Mouse (Mus musculus): ENCODE data around the gene Mindy4b-ps. TPM values are rescaled to one million over a fixed set of nuclear protein-coding genes. Genes with fewer than 3 reads are reported as not detected.

Gene Mindy4b-ps
- polyA plus RNA-seq, 1 experiment from 2014 or later, result not detected

DNA sequence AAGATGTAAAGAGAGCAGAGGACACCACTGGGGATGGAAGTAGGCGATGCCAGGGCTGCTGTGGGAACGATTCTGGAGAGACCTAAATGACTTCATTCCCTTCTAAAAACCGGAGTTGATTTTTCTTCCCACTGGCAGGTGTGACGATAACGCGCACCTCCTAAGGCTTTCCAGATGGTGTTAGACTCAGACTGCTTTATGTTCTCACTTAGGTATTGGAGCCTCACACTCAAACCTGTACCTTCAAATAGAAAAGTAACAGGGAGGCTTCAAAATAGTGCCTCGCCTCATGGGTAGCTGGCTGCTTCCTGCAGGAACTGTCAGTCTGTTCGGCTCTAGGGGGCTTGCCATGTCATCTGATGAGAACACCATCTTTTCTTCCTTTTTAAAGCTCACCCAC is 23.9 kb downstream of the Mindy4b-ps start:
- H3K36me3 ChIP-seq (ENCODE audit: control insufficient read depth, insufficient read depth, low read length), result no peaks in the 10 kb centered on the region
- H3K9me3 ChIP-seq (ENCODE audit: control insufficient read depth, low read length), result no peaks in the 10 kb centered on the region
- no peaks in the 10 kb centered on the region for H3K27me3 ChIP-seq (ENCODE audit: control insufficient read depth, insufficient read depth, low read length)
- no peaks in the 10 kb centered on the region for H3K4me1 ChIP-seq (ENCODE audit: control insufficient read depth, insufficient read depth, low read length)
- ATAC-seq (ENCODE audit: low read depth), result 0 out of 2 replicates have a peak, but pooled peaks have one; percentile 14
- no peak overlapping the region for H3K4me3 ChIP-seq (ENCODE audit: low read depth, low read length)
- no peak overlapping the region for H3K4me2 ChIP-seq (ENCODE audit: low read depth, low read length)
- 76% methylated on average over 8 of the region's 8 CpGs for WGBS
- no peak overlapping the region for H3K9ac ChIP-seq (replicated peaks; ENCODE audit: low read depth, low read length)
- no peak overlapping the region for H3K27ac ChIP-seq (ENCODE audit: low read depth, low read length)

DNA sequence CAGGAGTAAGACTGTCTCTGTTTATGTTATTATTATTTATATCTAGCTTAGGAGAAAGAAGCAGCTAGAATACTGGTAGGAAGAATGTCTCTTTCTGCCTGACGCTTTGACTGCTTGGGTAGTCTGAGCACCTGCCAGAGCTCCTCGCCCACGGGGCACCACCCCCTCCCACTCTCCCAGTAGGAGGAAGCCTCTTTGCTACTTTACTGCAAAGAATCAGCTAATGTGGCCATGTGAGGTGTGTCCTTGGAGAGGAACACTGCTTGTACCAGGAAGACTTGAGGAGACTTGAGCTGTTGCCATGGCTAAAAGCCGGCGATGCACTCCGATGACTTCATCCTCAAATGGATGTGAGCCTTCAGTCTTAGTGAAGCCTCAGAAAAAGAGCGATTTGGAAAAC is 32.6 kb downstream of the Mindy4b-ps start:
- no peaks in the 10 kb centered on the region for H3K36me3 ChIP-seq (ENCODE audit: control insufficient read depth, insufficient read depth, low read length)
- no peak overlapping the region for H3K27ac ChIP-seq (ENCODE audit: low read depth, low read length)
- ATAC-seq (ENCODE audit: low read depth), result no peak
- WGBS, result 73% methylated on average over 7 of the region's 7 CpGs
- no peak overlapping the region for H3K4me3 ChIP-seq (ENCODE audit: low read depth, low read length)
- H3K4me2 ChIP-seq (ENCODE audit: low read depth, low read length), result no peak overlapping the region
- no peaks in the 10 kb centered on the region for H3K27me3 ChIP-seq (ENCODE audit: control insufficient read depth, insufficient read depth, low read length)
- H3K9ac ChIP-seq (replicated peaks; ENCODE audit: low read depth, low read length), result no peak overlapping the region
- no peaks in the 10 kb centered on the region for H3K4me1 ChIP-seq (ENCODE audit: control insufficient read depth, insufficient read depth, low read length)
- H3K9me3 ChIP-seq (ENCODE audit: control insufficient read depth, low read length), result no peaks in the 10 kb centered on the region

DNA sequence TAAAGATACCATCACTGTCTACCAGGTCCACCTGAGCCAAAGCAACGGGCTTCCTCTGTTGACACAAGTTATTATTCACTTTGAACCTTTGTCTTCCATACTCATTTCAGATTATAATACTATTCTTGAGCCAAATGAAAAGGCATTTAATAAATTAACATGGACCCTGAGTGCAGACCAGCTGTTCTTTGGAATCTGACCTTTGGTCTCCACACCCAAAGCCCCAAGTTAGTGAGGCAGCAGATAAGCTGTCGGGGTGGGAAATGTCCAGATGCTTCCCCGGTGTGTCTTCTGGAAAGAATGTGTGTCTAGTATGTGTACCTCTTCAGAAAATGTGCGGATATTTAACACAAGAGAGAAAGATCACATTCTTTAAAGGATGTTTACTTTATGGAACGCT is 33.1 kb downstream of the Mindy4b-ps start:
- 81% methylated on average over 5 of the region's 5 CpGs for WGBS
- no peak for ATAC-seq (ENCODE audit: low read depth)

DNA sequence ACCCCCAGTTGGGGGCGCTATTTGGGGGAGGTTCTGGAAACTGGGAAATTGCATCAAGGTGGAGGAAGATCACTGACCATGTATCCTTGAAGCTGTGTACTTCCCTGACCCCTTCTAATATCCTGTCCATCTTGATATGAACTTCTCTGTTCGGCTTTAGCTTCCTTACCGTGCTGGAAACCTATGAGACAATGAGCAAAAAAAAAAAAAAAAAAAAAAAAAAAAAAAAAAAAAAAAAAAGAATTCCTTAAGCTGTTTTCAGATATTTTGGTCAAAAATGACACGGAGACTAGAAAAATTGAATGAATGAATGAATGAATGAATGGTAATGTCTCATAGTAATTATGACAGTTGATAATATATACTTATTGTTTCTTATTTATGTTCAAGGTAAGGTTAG is 35.6 kb downstream of the Mindy4b-ps start:
- Histone ChIP-seq H3K4me2 (ENCODE audit: low read depth, low read length) (no peak overlapping the region), H3K36me3 (ENCODE audit: control insufficient read depth, insufficient read depth, low read length) (no peaks in the 10 kb centered on the region), H3K9ac (replicated peaks; ENCODE audit: low read depth, low read length) (no peak overlapping the region), H3K27ac (ENCODE audit: low read depth, low read length) (no peak overlapping the region), H3K27me3 (ENCODE audit: control insufficient read depth, insufficient read depth, low read length) (no peaks in the 10 kb centered on the region), H3K4me3 (ENCODE audit: low read depth, low read length) (no peak overlapping the region), H3K4me1 (ENCODE audit: control insufficient read depth, insufficient read depth, low read length) (no peaks in the 10 kb centered on the region), H3K9me3 (ENCODE audit: control insufficient read depth, low read length) (no peaks in the 10 kb centered on the region)
- 80% methylated on average over 4 of the region's 4 CpGs for WGBS
- no peak for ATAC-seq (ENCODE audit: low read depth)

More for the DNA sequence above, 33.1 kb downstream of the Mindy4b-ps start:
- Histone ChIP-seq H3K4me3 (ENCODE audit: low read depth, low read length) (no peak overlapping the region), H3K4me2 (ENCODE audit: low read depth, low read length) (no peak overlapping the region), H3K36me3 (ENCODE audit: control insufficient read depth, insufficient read depth, low read length) (no peaks in the 10 kb centered on the region), H3K27ac (ENCODE audit: low read depth, low read length) (no peak overlapping the region), H3K9ac (replicated peaks; ENCODE audit: low read depth, low read length) (no peak overlapping the region), H3K9me3 (ENCODE audit: control insufficient read depth, low read length) (no peaks in the 10 kb centered on the region), H3K4me1 (ENCODE audit: control insufficient read depth, insufficient read depth, low read length) (no peaks in the 10 kb centered on the region), H3K27me3 (ENCODE audit: control insufficient read depth, insufficient read depth, low read length) (no peaks in the 10 kb centered on the region)

DNA sequence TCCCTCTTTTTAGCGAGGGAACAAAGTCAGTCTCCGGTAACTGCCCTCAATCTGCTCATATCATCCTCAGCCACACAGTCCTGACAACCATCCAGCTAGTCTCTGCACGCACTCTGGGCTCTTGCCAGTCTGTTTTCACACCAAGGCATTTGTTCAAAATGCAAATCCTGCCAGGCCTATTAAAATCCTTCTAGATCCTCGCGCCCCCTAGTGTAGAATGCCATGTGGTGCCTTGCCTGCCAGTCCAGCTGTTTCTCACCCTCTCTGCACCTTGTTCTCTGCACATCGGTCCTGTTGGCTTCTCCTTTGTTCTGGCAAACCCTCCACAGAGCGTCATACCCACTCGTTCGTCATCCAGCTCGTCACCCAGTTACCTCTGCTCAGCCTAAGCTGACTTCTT is 36.2 kb downstream of the Mindy4b-ps start:
- Histone ChIP-seq H3K4me2 (ENCODE audit: low read depth, low read length) (no peak overlapping the region), H3K27ac (ENCODE audit: low read depth, low read length) (no peak overlapping the region), H3K4me1 (ENCODE audit: control insufficient read depth, insufficient read depth, low read length) (no peaks in the 10 kb centered on the region), H3K9me3 (ENCODE audit: control insufficient read depth, low read length) (no peaks in the 10 kb centered on the region), H3K27me3 (ENCODE audit: control insufficient read depth, insufficient read depth, low read length) (no peaks in the 10 kb centered on the region), H3K36me3 (ENCODE audit: control insufficient read depth, insufficient read depth, low read length) (no peaks in the 10 kb centered on the region), H3K9ac (replicated peaks; ENCODE audit: low read depth, low read length) (no peak overlapping the region), H3K4me3 (ENCODE audit: low read depth, low read length) (no peak overlapping the region)
- peak; percentile 55; the same call in 1 of the 2 replicates for ATAC-seq (ENCODE audit: low read depth)
- 26% methylated on average over 10 of the region's 10 CpGs for WGBS

DNA sequence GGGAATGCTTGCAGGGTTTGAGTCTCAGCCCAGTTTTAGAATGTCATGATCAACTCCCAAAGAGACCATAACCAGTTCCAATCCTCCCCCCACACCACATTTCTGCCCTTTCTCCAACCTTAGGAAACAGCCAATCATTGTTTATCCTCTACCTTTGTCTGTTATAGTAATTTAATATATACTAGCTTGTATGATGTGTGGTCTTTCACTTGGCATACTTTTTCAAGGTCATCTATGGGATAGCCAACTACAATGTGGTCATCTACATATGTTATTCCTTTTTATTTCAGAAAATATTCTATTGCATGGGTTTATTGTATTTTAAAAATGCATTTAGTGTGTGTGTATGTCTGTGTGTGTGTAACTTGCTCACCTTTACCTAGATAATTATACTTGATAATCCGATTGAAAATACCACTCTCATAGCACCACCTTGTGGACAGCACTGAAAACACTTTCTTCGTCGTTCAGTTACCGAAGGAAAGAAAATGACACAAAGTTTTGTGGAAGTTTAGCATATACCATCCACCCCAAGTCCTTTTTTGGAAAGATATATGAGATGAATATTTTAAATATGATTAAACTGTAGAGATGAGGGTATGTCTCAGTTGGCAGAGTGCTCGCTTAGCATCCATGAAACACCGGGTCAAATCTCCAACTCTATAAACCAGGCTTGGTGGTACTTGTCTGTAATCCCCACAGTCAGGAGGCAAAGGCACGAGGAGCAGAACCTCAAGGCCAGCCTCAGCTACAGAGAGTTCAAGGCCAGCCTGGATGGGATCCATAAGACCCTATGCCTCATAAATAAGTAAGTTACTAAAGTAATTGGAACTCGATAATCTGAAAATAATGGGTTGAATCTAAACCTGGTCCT is 37.7 kb downstream of the Mindy4b-ps start:
- no peak overlapping the region for H3K9ac ChIP-seq (replicated peaks; ENCODE audit: low read depth, low read length)
- WGBS, result 40% methylated on average over 8 of the region's 8 CpGs
- H3K27me3 ChIP-seq (ENCODE audit: control insufficient read depth, insufficient read depth, low read length), result no peaks in the 10 kb centered on the region
- H3K4me2 ChIP-seq (ENCODE audit: low read depth, low read length), result no peak overlapping the region
- H3K27ac ChIP-seq (ENCODE audit: low read depth, low read length), result no peak overlapping the region
- H3K4me1 ChIP-seq (ENCODE audit: control insufficient read depth, insufficient read depth, low read length), result no peaks in the 10 kb centered on the region
- H3K4me3 ChIP-seq (ENCODE audit: low read depth, low read length), result no peak overlapping the region
- H3K36me3 ChIP-seq (ENCODE audit: control insufficient read depth, insufficient read depth, low read length), result no peaks in the 10 kb centered on the region
- H3K9me3 ChIP-seq (ENCODE audit: control insufficient read depth, low read length), result no peaks in the 10 kb centered on the region
- no peak; the same call in 1 of the 2 replicates for ATAC-seq (ENCODE audit: low read depth)

DNA sequence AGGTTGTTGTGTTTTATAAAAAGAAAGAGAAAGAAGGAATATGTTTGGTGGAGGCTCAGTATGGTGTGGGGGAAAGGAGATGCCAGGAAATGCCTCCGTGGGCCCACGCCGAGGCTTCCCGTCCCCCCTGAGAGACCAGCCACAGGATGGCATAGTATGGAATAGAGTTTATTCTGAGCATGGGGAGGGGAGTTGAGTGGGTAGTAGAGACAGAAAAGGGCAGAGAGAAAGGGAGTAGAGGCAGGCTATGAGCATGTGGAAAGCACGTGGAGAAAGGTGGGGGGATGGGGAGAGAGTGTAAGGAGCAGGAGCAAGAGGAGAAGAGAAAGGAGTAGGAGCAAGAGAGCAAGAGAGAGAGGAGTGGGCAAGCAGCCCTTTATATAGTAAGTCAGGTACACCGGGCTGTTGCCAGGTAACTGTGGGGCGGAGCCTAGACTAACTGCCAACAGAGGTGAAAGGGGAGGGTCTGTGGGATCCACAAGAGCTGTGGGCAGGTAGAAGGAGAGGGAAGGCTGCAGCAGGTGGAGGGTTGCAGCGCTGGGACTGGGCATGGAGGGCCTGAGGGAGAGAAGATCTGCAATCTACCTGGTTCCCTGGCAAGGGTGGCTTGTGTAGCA is 38.4 kb downstream of the Mindy4b-ps start:
- H3K36me3 ChIP-seq (ENCODE audit: control insufficient read depth, insufficient read depth, low read length), result no peaks in the 10 kb centered on the region
- peak; percentile 29; the same call in 1 of the 2 replicates for ATAC-seq (ENCODE audit: low read depth)
- H3K9ac ChIP-seq (replicated peaks; ENCODE audit: low read depth, low read length), result no peak overlapping the region
- H3K27me3 ChIP-seq (ENCODE audit: control insufficient read depth, insufficient read depth, low read length), result no peaks in the 10 kb centered on the region
- no peak overlapping the region for H3K27ac ChIP-seq (ENCODE audit: low read depth, low read length)
- no peaks in the 10 kb centered on the region for H3K9me3 ChIP-seq (ENCODE audit: control insufficient read depth, low read length)
- H3K4me1 ChIP-seq (ENCODE audit: control insufficient read depth, insufficient read depth, low read length), result no peaks in the 10 kb centered on the region
- WGBS, result 61% methylated on average over 8 of the region's 8 CpGs
- H3K4me3 ChIP-seq (ENCODE audit: low read depth, low read length), result no peak overlapping the region
- H3K4me2 ChIP-seq (ENCODE audit: low read depth, low read length), result no peak overlapping the region

DNA sequence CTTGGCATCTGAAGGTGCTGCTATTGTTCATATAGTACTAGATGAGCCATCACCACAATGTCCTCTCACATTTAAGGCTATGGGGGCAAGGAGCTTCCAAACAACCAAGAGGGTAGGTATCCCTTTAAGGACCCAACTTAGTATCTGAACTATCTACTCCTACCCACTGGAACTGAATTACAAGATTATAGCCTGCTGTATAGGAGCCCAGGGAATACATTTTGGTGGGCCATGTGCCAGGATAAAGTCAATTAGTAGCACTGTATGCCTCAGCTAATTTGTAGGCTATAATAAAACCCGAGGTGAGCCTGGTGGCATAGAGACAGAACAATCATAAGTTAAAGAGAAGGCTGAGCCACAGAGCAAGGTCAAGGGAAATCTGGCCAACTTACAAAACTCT is 65.7 kb downstream of the Mindy4b-ps start:
- Histone ChIP-seq H3K4me3 (ENCODE audit: low read depth, low read length) (no peak overlapping the region), H3K27me3 (ENCODE audit: control insufficient read depth, insufficient read depth, low read length) (no peaks in the 10 kb centered on the region), H3K9me3 (ENCODE audit: control insufficient read depth, low read length) (no peaks in the 10 kb centered on the region), H3K4me2 (ENCODE audit: low read depth, low read length) (no peak overlapping the region), H3K36me3 (ENCODE audit: control insufficient read depth, insufficient read depth, low read length) (no peaks in the 10 kb centered on the region), H3K27ac (ENCODE audit: low read depth, low read length) (no peak overlapping the region), H3K9ac (replicated peaks; ENCODE audit: low read depth, low read length) (no peak overlapping the region), H3K4me1 (ENCODE audit: control insufficient read depth, insufficient read depth, low read length) (peaks cover 4% of the 10 kb centered on the region; the same call in 1 of the 2 replicates)
- peak; percentile 74; the same call in 1 of the 2 replicates for ATAC-seq (ENCODE audit: low read depth)
- WGBS, result 45% methylated on average over 1 of the region's 1 CpGs

DNA sequence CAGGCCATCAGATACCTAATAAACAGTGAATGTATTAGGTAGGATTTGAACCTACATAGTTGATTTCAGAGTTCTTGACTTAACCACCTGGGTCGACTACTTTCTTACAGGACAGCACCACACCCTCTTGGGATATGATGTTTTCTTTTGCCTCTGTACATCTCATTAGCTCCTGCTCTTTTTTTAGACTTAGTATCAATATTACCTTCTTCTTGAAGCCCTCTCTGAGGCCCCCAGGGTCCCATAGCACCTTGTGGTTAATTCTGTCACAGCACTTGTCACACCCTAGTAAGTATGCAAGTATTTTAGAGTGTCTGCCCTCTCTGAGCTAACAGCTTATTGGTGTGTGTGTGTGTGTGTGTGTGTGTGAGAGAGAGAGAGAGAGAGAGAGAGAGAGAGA is 66.3 kb downstream of the Mindy4b-ps start:
- WGBS, result 91% methylated on average over 1 of the region's 1 CpGs
- H3K9ac ChIP-seq (replicated peaks; ENCODE audit: low read depth, low read length), result no peak overlapping the region
- ATAC-seq (ENCODE audit: low read depth), result no peak

More for the DNA sequence above, 66.3 kb downstream of the Mindy4b-ps start:
- Histone ChIP-seq H3K36me3 (ENCODE audit: control insufficient read depth, insufficient read depth, low read length) (no peaks in the 10 kb centered on the region), H3K27ac (ENCODE audit: low read depth, low read length) (no peak overlapping the region), H3K4me1 (ENCODE audit: control insufficient read depth, insufficient read depth, low read length) (peaks cover 4% of the 10 kb centered on the region; the same call in 1 of the 2 replicates), H3K27me3 (ENCODE audit: control insufficient read depth, insufficient read depth, low read length) (no peaks in the 10 kb centered on the region), H3K4me2 (ENCODE audit: low read depth, low read length) (no peak overlapping the region), H3K4me3 (ENCODE audit: low read depth, low read length) (no peak overlapping the region), H3K9me3 (ENCODE audit: control insufficient read depth, low read length) (no peaks in the 10 kb centered on the region)

Measured in neural tube, embryonic 14.5 days (tissue).